Mouse (Mus musculus): ENCODE results near the gene Pcmt1. TPM values are rescaled to one million over a fixed set of nuclear protein-coding genes. Genes with fewer than 3 reads are reported as not detected.
A peak's percentile ranks its signal among the peaks of the same experiment; 100 is the strongest.

Gene Pcmt1
- polyA plus RNA-seq, 1 experiment from 2014 or later, result 114 TPM

- peaks cover 4% of the 10 kb centered on the region; the same call in 1 of the 2 replicates for H3K4me1 ChIP-seq (ENCODE audit: control insufficient read depth, insufficient read depth, low read length)
- H3K4me2 ChIP-seq (replicated peaks; ENCODE audit: low read depth, low read length), result peak overlapping the region; percentile 100
- H3K36me3 ChIP-seq (ENCODE audit: control insufficient read depth, insufficient read depth, low read length), result no peaks in the 10 kb centered on the region
- no peak overlapping the region for H3K9ac ChIP-seq (replicated peaks; ENCODE audit: low read depth, low read length)
- H3K27me3 ChIP-seq (ENCODE audit: control insufficient read depth, insufficient read depth, low read length), result 0 out of 2 replicates have a peak, but pooled peaks cover 4% of the 10 kb centered on the region
- H3K9me3 ChIP-seq (ENCODE audit: control insufficient read depth, low read depth, low read length), result no peaks in the 10 kb centered on the region
- ATAC-seq (ENCODE audit: insufficient number of reproducible peaks, insufficient read depth, low FRiP score, low read depth), result no peak
- H3K27ac ChIP-seq (ENCODE audit: low read length), result no peak overlapping the region
- WGBS, result 5% methylated on average over 8 of the region's 8 CpGs
- H3K4me3 ChIP-seq (ENCODE audit: low read depth, low read length), result peak overlapping the region; percentile 66
Observed at GRCm38 (mm10) chr10:7590792-7591191, 90.1 kb downstream of the Pcmt1 start.

- H3K27ac ChIP-seq (ENCODE audit: low read length), result no peak overlapping the region
- ATAC-seq (ENCODE audit: insufficient number of reproducible peaks, insufficient read depth, low FRiP score, low read depth), result peak; percentile 23; the same call in 1 of the 2 replicates
- H3K9me3 ChIP-seq (ENCODE audit: control insufficient read depth, low read depth, low read length), result no peaks in the 10 kb centered on the region
- H3K4me2 ChIP-seq (replicated peaks; ENCODE audit: low read depth, low read length), result peak overlapping the region; percentile 100
- 0 out of 2 replicates have a peak, but pooled peaks cover 4% of the 10 kb centered on the region for H3K27me3 ChIP-seq (ENCODE audit: control insufficient read depth, insufficient read depth, low read length)
- peak overlapping the region; percentile 66 for H3K4me3 ChIP-seq (ENCODE audit: low read depth, low read length)
- peaks cover 4% of the 10 kb centered on the region; the same call in 1 of the 2 replicates for H3K4me1 ChIP-seq (ENCODE audit: control insufficient read depth, insufficient read depth, low read length)
- H3K36me3 ChIP-seq (ENCODE audit: control insufficient read depth, insufficient read depth, low read length), result no peaks in the 10 kb centered on the region
- under 1% methylated on average over 49 of the region's 54 CpGs for WGBS
- H3K9ac ChIP-seq (replicated peaks; ENCODE audit: low read depth, low read length), result no peak overlapping the region; the same call in 1 of the 2 replicates
Observed at GRCm38 (mm10) chr10:7590234-7590689, 90.7 kb downstream of the Pcmt1 start.

- under 1% methylated on average over 67 of the region's 76 CpGs for WGBS
- Histone ChIP-seq H3K4me1 (ENCODE audit: control insufficient read depth, insufficient read depth, low read length) (peaks cover 4% of the 10 kb centered on the region; the same call in 1 of the 2 replicates), H3K4me2 (replicated peaks; ENCODE audit: low read depth, low read length) (peak within 1 kb of the TSS; percentile 100), H3K27me3 (ENCODE audit: control insufficient read depth, insufficient read depth, low read length) (0 out of 2 replicates have a peak, but pooled peaks cover 4% of the 10 kb centered on the region), H3K27ac (ENCODE audit: low read length) (no peak within 1 kb of the TSS), H3K9me3 (ENCODE audit: control insufficient read depth, low read depth, low read length) (no peaks in the 10 kb centered on the region), H3K9ac (replicated peaks; ENCODE audit: low read depth, low read length) (no peak within 1 kb of the TSS; the same call in 1 of the 2 replicates), H3K4me3 (ENCODE audit: low read depth, low read length) (peak within 1 kb of the TSS; percentile 66), H3K36me3 (ENCODE audit: control insufficient read depth, insufficient read depth, low read length) (no peaks in the 10 kb centered on the region)
- ATAC-seq (ENCODE audit: insufficient number of reproducible peaks, insufficient read depth, low FRiP score, low read depth), result peak; percentile 95
Observed at GRCm38 (mm10) chr10:7589592-7590233, 91.2 kb downstream of the Pcmt1 start, which contains the start of gene Lrp11. Gene Lrp11, plus strand, starts transcription at chr10:7589800.

GRCm38 (mm10) chr10:7586771-7587170, 94.2 kb downstream of the Pcmt1 start:
- ATAC-seq (ENCODE audit: insufficient number of reproducible peaks, insufficient read depth, low FRiP score, low read depth), result no peak
- Histone ChIP-seq H3K4me1 (ENCODE audit: control insufficient read depth, insufficient read depth, low read length) (peaks cover 4% of the 10 kb centered on the region; the same call in 1 of the 2 replicates), H3K9ac (replicated peaks; ENCODE audit: low read depth, low read length) (no peak overlapping the region), H3K4me3 (ENCODE audit: low read depth, low read length) (no peak overlapping the region), H3K9me3 (ENCODE audit: control insufficient read depth, low read depth, low read length) (no peaks in the 10 kb centered on the region), H3K27me3 (ENCODE audit: control insufficient read depth, insufficient read depth, low read length) (0 out of 2 replicates have a peak, but pooled peaks cover 4% of the 10 kb centered on the region), H3K27ac (ENCODE audit: low read length) (no peak overlapping the region), H3K36me3 (ENCODE audit: control insufficient read depth, insufficient read depth, low read length) (no peaks in the 10 kb centered on the region), H3K4me2 (replicated peaks; ENCODE audit: low read depth, low read length) (no peak overlapping the region)
- 79% methylated on average over 2 of the region's 2 CpGs for WGBS

- Histone ChIP-seq H3K4me1 (ENCODE audit: control insufficient read depth, insufficient read depth, low read length) (no peaks in the 10 kb centered on the region), H3K4me3 (ENCODE audit: low read depth, low read length) (no peak overlapping the region), H3K36me3 (ENCODE audit: control insufficient read depth, insufficient read depth, low read length) (no peaks in the 10 kb centered on the region), H3K9me3 (ENCODE audit: control insufficient read depth, low read depth, low read length) (no peaks in the 10 kb centered on the region), H3K27me3 (ENCODE audit: control insufficient read depth, insufficient read depth, low read length) (no peaks in the 10 kb centered on the region), H3K27ac (ENCODE audit: low read length) (no peak overlapping the region), H3K4me2 (replicated peaks; ENCODE audit: low read depth, low read length) (no peak overlapping the region), H3K9ac (replicated peaks; ENCODE audit: low read depth, low read length) (no peak overlapping the region)
- no peak for ATAC-seq (ENCODE audit: insufficient number of reproducible peaks, insufficient read depth, low FRiP score, low read depth)
- 34% methylated on average over 7 of the region's 7 CpGs for WGBS
Observed at GRCm38 (mm10) chr10:7582891-7583557, 97.9 kb downstream of the Pcmt1 start.

GRCm38 (mm10) chr10:7582157-7582890, 98.6 kb downstream of the Pcmt1 start:
- no peaks in the 10 kb centered on the region for H3K27me3 ChIP-seq (ENCODE audit: control insufficient read depth, insufficient read depth, low read length)
- no peaks in the 10 kb centered on the region for H3K9me3 ChIP-seq (ENCODE audit: control insufficient read depth, low read depth, low read length)
- H3K27ac ChIP-seq (ENCODE audit: low read length), result no peak overlapping the region
- no peak overlapping the region for H3K9ac ChIP-seq (replicated peaks; ENCODE audit: low read depth, low read length)
- peak; percentile 65; the same call in 1 of the 2 replicates for ATAC-seq (ENCODE audit: insufficient number of reproducible peaks, insufficient read depth, low FRiP score, low read depth)
- H3K4me3 ChIP-seq (ENCODE audit: low read depth, low read length), result no peak overlapping the region
- H3K4me2 ChIP-seq (replicated peaks; ENCODE audit: low read depth, low read length), result no peak overlapping the region
- no peaks in the 10 kb centered on the region for H3K36me3 ChIP-seq (ENCODE audit: control insufficient read depth, insufficient read depth, low read length)
- no peaks in the 10 kb centered on the region for H3K4me1 ChIP-seq (ENCODE audit: control insufficient read depth, insufficient read depth, low read length)
- 29% methylated on average over 11 of the region's 11 CpGs for WGBS

- no peaks in the 10 kb centered on the region for H3K4me1 ChIP-seq (ENCODE audit: control insufficient read depth, insufficient read depth, low read length)
- no peak overlapping the region for H3K9ac ChIP-seq (replicated peaks; ENCODE audit: low read depth, low read length)
- WGBS, result 94% methylated on average over 2 of the region's 2 CpGs
- no peak overlapping the region for H3K27ac ChIP-seq (ENCODE audit: low read length)
- ATAC-seq (ENCODE audit: insufficient number of reproducible peaks, insufficient read depth, low FRiP score, low read depth), result no peak
- H3K4me3 ChIP-seq (ENCODE audit: low read depth, low read length), result no peak overlapping the region
- no peaks in the 10 kb centered on the region for H3K9me3 ChIP-seq (ENCODE audit: control insufficient read depth, low read depth, low read length)
- H3K36me3 ChIP-seq (ENCODE audit: control insufficient read depth, insufficient read depth, low read length), result no peaks in the 10 kb centered on the region
- H3K4me2 ChIP-seq (replicated peaks; ENCODE audit: low read depth, low read length), result no peak overlapping the region
- H3K27me3 ChIP-seq (ENCODE audit: control insufficient read depth, insufficient read depth, low read length), result no peaks in the 10 kb centered on the region
Observed at GRCm38 (mm10) chr10:7581401-7581800, 99.5 kb downstream of the Pcmt1 start.
